Mouse (Mus musculus): Measurements from ENCODE around the gene Ruvbl2. TPM values are rescaled to one million over a fixed set of nuclear protein-coding genes. Genes with fewer than 3 reads are reported as not detected.
"Not testable (repeated sequence)": the region's sequence is repeated elsewhere in the genome, so short reads cannot be mapped to it uniquely, and the experiment has no call there.

Ruvbl2 gene
- polyA plus RNA-seq, 1 experiment from 2014 or later = 159 TPM

GRCm38 (mm10) chr7:45460377-45460776, 22.5 kb upstream of the Ruvbl2 start:
- H3K27me3 ChIP-seq = no peaks in the 10 kb centered on the region
- no peak for ATAC-seq (ENCODE audit: insufficient number of reproducible peaks, low FRiP score, low TSS enrichment, low read depth)
- H3K4me2 ChIP-seq (replicated peaks) = peak overlapping the region; percentile 54
- peaks cover 48% of the 10 kb centered on the region for H3K4me1 ChIP-seq
- peaks cover 47% of the 10 kb centered on the region for H3K36me3 ChIP-seq
- peak overlapping the region; percentile 77 for H3K4me3 ChIP-seq (replicated peaks)
- WGBS = 74% methylated on average over 7 of the region's 7 CpGs
- peak overlapping the region; percentile 91 for H3K27ac ChIP-seq (replicated peaks)
- no peaks in the 10 kb centered on the region for H3K9me3 ChIP-seq (replicated peaks)
- H3K9ac ChIP-seq = no peak overlapping the region

GRCm38 (mm10) chr7:45459564-45460140, 21.8 kb upstream of the Ruvbl2 start, which contains the start of gene Ftl1:
Ftl1 (minus strand) TSS chr7:45459884.
- WGBS = under 1% methylated on average over 30 of the region's 37 CpGs
- peak within 1 kb of the TSS; percentile 65 for H3K9ac ChIP-seq
- not testable (repeated sequence) for H3K9me3 ChIP-seq (replicated peaks); H3K27me3 ChIP-seq
- peak; percentile 96 for ATAC-seq (ENCODE audit: insufficient number of reproducible peaks, low FRiP score, low TSS enrichment, low read depth)
- peaks cover 47% of the 10 kb centered on the region for H3K36me3 ChIP-seq
- peak within 1 kb of the TSS; percentile 95 for H3K27ac ChIP-seq (replicated peaks)
- H3K4me2 ChIP-seq (replicated peaks) = peak within 1 kb of the TSS; percentile 72
- peak within 1 kb of the TSS; percentile 77 for H3K4me3 ChIP-seq (replicated peaks)
- peaks cover 46% of the 10 kb centered on the region for H3K4me1 ChIP-seq

- ATAC-seq (ENCODE audit: insufficient number of reproducible peaks, low FRiP score, low TSS enrichment, low read depth) = peak; percentile 74
- WGBS = under 1% methylated on average over 43 of the region's 43 CpGs
- H3K27me3 ChIP-seq = no peaks in the 10 kb centered on the region
- peak overlapping the region; percentile 77 for H3K4me3 ChIP-seq (replicated peaks)
- no peaks in the 10 kb centered on the region for H3K9me3 ChIP-seq (replicated peaks)
- peak overlapping the region; percentile 72 for H3K4me2 ChIP-seq (replicated peaks)
- H3K27ac ChIP-seq (replicated peaks) = peak overlapping the region; percentile 95
- peaks cover 46% of the 10 kb centered on the region for H3K4me1 ChIP-seq
- H3K36me3 ChIP-seq = peaks cover 47% of the 10 kb centered on the region
- H3K9ac ChIP-seq = peak overlapping the region; percentile 65
These were observed 21.1 kb upstream of the Ruvbl2 start for GRCm38 (mm10) chr7:45458748-45459563.

- H3K4me1 ChIP-seq = peaks cover 46% of the 10 kb centered on the region
- peak overlapping the region; percentile 72 for H3K4me2 ChIP-seq (replicated peaks)
- no peak for ATAC-seq (ENCODE audit: insufficient number of reproducible peaks, low FRiP score, low TSS enrichment, low read depth)
- no peaks in the 10 kb centered on the region for H3K27me3 ChIP-seq
- H3K9me3 ChIP-seq (replicated peaks) = no peaks in the 10 kb centered on the region
- peak overlapping the region; percentile 77 for H3K4me3 ChIP-seq (replicated peaks)
- no peak overlapping the region for H3K9ac ChIP-seq
- peaks cover 44% of the 10 kb centered on the region for H3K36me3 ChIP-seq
- WGBS = 56% methylated on average over 10 of the region's 10 CpGs
- H3K27ac ChIP-seq (replicated peaks) = peak overlapping the region; percentile 71
These were observed 19.5 kb upstream of the Ruvbl2 start for GRCm38 (mm10) chr7:45457204-45458060.

GRCm38 (mm10) chr7:45456721-45457203, 18.9 kb upstream of the Ruvbl2 start:
- ATAC-seq (ENCODE audit: insufficient number of reproducible peaks, low FRiP score, low TSS enrichment, low read depth) = no peak
- WGBS = 45% methylated on average over 9 of the region's 9 CpGs
- H3K4me3 ChIP-seq (replicated peaks) = peak overlapping the region; percentile 77

GRCm38 (mm10) chr7:45455932-45456696, 18.2 kb upstream of the Ruvbl2 start:
- Histone ChIP-seq H3K27ac (replicated peaks) (peak overlapping the region; percentile 17; the same call in 1 of the 2 replicates), H3K9me3 (replicated peaks) (no peaks in the 10 kb centered on the region), H3K27me3 (no peaks in the 10 kb centered on the region), H3K9ac (no peak overlapping the region), H3K4me1 (peaks cover 38% of the 10 kb centered on the region), H3K36me3 (peaks cover 50% of the 10 kb centered on the region), H3K4me2 (replicated peaks) (no peak overlapping the region), H3K4me3 (replicated peaks) (no peak overlapping the region)
- ATAC-seq (ENCODE audit: insufficient number of reproducible peaks, low FRiP score, low TSS enrichment, low read depth) = no peak
- 60% methylated on average over 13 of the region's 13 CpGs for WGBS

More at GRCm38 (mm10) chr7:45456721-45457203, 18.9 kb upstream of the Ruvbl2 start:
- H3K27me3 ChIP-seq = no peaks in the 10 kb centered on the region
- H3K9ac ChIP-seq = no peak overlapping the region
- peaks cover 43% of the 10 kb centered on the region for H3K4me1 ChIP-seq
- no peaks in the 10 kb centered on the region for H3K9me3 ChIP-seq (replicated peaks)
- H3K4me2 ChIP-seq (replicated peaks) = peak overlapping the region; percentile 72; the same call in 1 of the 2 replicates
- H3K27ac ChIP-seq (replicated peaks) = peak overlapping the region; percentile 71
- peaks cover 48% of the 10 kb centered on the region for H3K36me3 ChIP-seq

- Histone ChIP-seq H3K4me2 (replicated peaks) (no peak overlapping the region), H3K36me3 (peaks cover 54% of the 10 kb centered on the region), H3K9me3 (replicated peaks) (no peaks in the 10 kb centered on the region), H3K4me1 (peaks cover 27% of the 10 kb centered on the region), H3K4me3 (replicated peaks) (no peak overlapping the region), H3K27me3 (no peaks in the 10 kb centered on the region), H3K27ac (replicated peaks) (no peak overlapping the region), H3K9ac (no peak overlapping the region)
- ATAC-seq (ENCODE audit: insufficient number of reproducible peaks, low FRiP score, low TSS enrichment, low read depth) = no peak
- WGBS = 90% methylated on average over 15 of the region's 15 CpGs
These were observed 17.1 kb upstream of the Ruvbl2 start for GRCm38 (mm10) chr7:45454971-45455370.

- H3K4me1 ChIP-seq = peaks cover 4% of the 10 kb centered on the region; the same call in 1 of the 2 replicates
- H3K9me3 ChIP-seq (replicated peaks) = no peaks in the 10 kb centered on the region
- H3K36me3 ChIP-seq = peaks cover 52% of the 10 kb centered on the region
- WGBS = 54% methylated on average over 23 of the region's 23 CpGs
- H3K27ac ChIP-seq (replicated peaks) = no peak overlapping the region
- H3K4me3 ChIP-seq (replicated peaks) = no peak overlapping the region
- no peaks in the 10 kb centered on the region for H3K27me3 ChIP-seq
- H3K9ac ChIP-seq = no peak overlapping the region
- H3K4me2 ChIP-seq (replicated peaks) = no peak overlapping the region
- no peak for ATAC-seq (ENCODE audit: insufficient number of reproducible peaks, low FRiP score, low TSS enrichment, low read depth)
These were observed 13.6 kb upstream of the Ruvbl2 start for GRCm38 (mm10) chr7:45451344-45451982.

GRCm38 (mm10) chr7:45449974-45450373, 12.1 kb upstream of the Ruvbl2 start:
- 87% methylated on average over 1 of the region's 1 CpGs for WGBS
- Histone ChIP-seq H3K36me3 (peaks cover 57% of the 10 kb centered on the region), H3K9me3 (replicated peaks) (no peaks in the 10 kb centered on the region), H3K9ac (no peak overlapping the region), H3K4me1 (no peaks in the 10 kb centered on the region), H3K4me3 (replicated peaks) (no peak overlapping the region), H3K27ac (replicated peaks) (no peak overlapping the region), H3K4me2 (replicated peaks) (no peak overlapping the region), H3K27me3 (no peaks in the 10 kb centered on the region)
- ATAC-seq (ENCODE audit: insufficient number of reproducible peaks, low FRiP score, low TSS enrichment, low read depth) = no peak

All from embryonic facial prominence, embryonic 15.5 days (tissue).